Comparison of ENCODE assay signal across 27 mouse cellular contexts in genomic region chr4:136626590-136626989, GRCm38 (mm10). TPM values are rescaled to one million over a fixed set of nuclear protein-coding genes. Genes with fewer than 3 reads are reported as not detected.
DNase-seq lines count a peak whose midpoint lies in the region; ATAC-seq and TF ChIP-seq lines count a peak whose summit lies in the region.
"Had no signal": no experiment of that assay in that cellular context is flagged by ENCODE, and none has a peak within 500 bp of the region (broad histone marks: within the 10 kb centered on the region; RNA-seq: fewer than 3 reads in every experiment).

No protein-coding gene starts in this region.

- H3K4me2 ChIP-seq in hindbrain, postnatal 0 days (ENCODE audit: low read depth, low read length), result no peak overlapping the region
- H3K4me2 ChIP-seq: forebrain, embryonic 12.5 days; heart, embryonic 15.5 days; liver, embryonic 11.5 days; midbrain, embryonic 12.5 days had no signal

- peak; percentile 87 to 91 for ATAC-seq in hematopoietic stem cell, adult 5-6 weeks (replicated peaks in 1 of 2; ENCODE audit: insufficient read depth in 1 of 2, low FRiP score in 2 of 2, low TSS enrichment in 1 of 2, low read depth in 1 of 2, poor library complexity in 2 of 2, severe bottlenecking in 2 of 2)
- peak; percentile 20; the same call in 1 of the 2 replicates for ATAC-seq in neutrophil, adult 5-6 weeks (ENCODE audit: extremely low read depth, insufficient number of reproducible peaks, low FRiP score, poor library complexity, severe bottlenecking)
- no peak for ATAC-seq in hindbrain, postnatal 0 days

- H3K4me1 ChIP-seq in spleen, adult 2 months (ENCODE audit: control insufficient read depth, insufficient read depth, insufficient read length), result peaks cover 5% of the 10 kb centered on the region; the same call in 1 of the 2 replicates
- no peaks in the 10 kb centered on the region for H3K4me1 ChIP-seq in hindbrain, postnatal 0 days (ENCODE audit: insufficient read depth, low read length)
- H3K4me1 ChIP-seq: embryonic facial prominence, embryonic 10.5 days had no signal

- H3K9ac ChIP-seq in hindbrain, postnatal 0 days (replicated peaks; ENCODE audit: low read length), result no peak overlapping the region
- H3K9ac ChIP-seq: forebrain, embryonic 12.5 days; heart, embryonic 15.5 days; midbrain, embryonic 12.5 days had no signal

- no peaks in the 10 kb centered on the region for H3K36me3 ChIP-seq in spleen, adult 2 months (ENCODE audit: control insufficient read depth, insufficient read depth, low read length)
- H3K36me3 ChIP-seq in hindbrain, postnatal 0 days (ENCODE audit: insufficient read depth, low read length), result no peaks in the 10 kb centered on the region
- H3K36me3 ChIP-seq: embryonic facial prominence, embryonic 10.5 days; forebrain, embryonic 12.5 days; G1E; heart, embryonic 15.5 days; hindbrain, embryonic 10.5 days; midbrain, embryonic 12.5 days had no signal

- H3K4me3 ChIP-seq in spleen, adult 2 months (ENCODE audit: extremely low read depth, insufficient read depth, insufficient read length), result no peak overlapping the region
- no peak overlapping the region for H3K4me3 ChIP-seq in hindbrain, postnatal 0 days (ENCODE audit: low read length)
- H3K4me3 ChIP-seq: embryonic facial prominence, embryonic 10.5 days; forebrain, embryonic 12.5 days; heart, embryonic 15.5 days; hindbrain, embryonic 10.5 days; layer of hippocampus, adult 2 months; midbrain, embryonic 12.5 days had no signal

- H3K27ac ChIP-seq in spleen, adult 2 months (ENCODE audit: insufficient read depth, low read length), result peak overlapping the region; percentile 65
- no peak overlapping the region for H3K27ac ChIP-seq in hindbrain, postnatal 0 days
- H3K27ac ChIP-seq: embryonic facial prominence, embryonic 10.5 days; forebrain, embryonic 12.5 days; heart, embryonic 15.5 days; hindbrain, embryonic 10.5 days; layer of hippocampus, adult 2 months; midbrain, embryonic 12.5 days had no signal

- WGBS in spleen, adult 2 months, result 5% methylated on average over 6 of the region's 6 CpGs
- 72% methylated on average over 6 of the region's 6 CpGs for WGBS in hindbrain, postnatal 0 days

- DNase-seq in spleen, adult 2 months (ENCODE audit: low read depth in 1 of 2, low spot score in 2 of 2), result peak in 1 of 2 experiments; percentile 43
- DNase-seq in spleen, adult 12 weeks (ENCODE audit: low spot score), result no peak
- DNase-seq in thymus, postnatal 36 days, result peak; percentile 39 to 47
- no peak for DNase-seq in hindbrain, postnatal 0 days (ENCODE audit: low spot score)
- no peak for DNase-seq in right cerebral cortex, postnatal 25 days
- DNase-seq in embryo, embryonic 9.5 days (ENCODE audit: extremely low spot score), result no peak
- DNase-seq: cerebellum, adult 2 months; cerebellum, postnatal 36 days; heart, adult 11 months; kidney, adult 18-20 months; kidney, postnatal 10 days; lung, adult 2 months; lung, postnatal 36 days had no signal

- no peaks in the 10 kb centered on the region for H3K27me3 ChIP-seq in spleen, adult 2 months (ENCODE audit: control insufficient read depth, insufficient read depth, low read length)
- no peaks in the 10 kb centered on the region for H3K27me3 ChIP-seq in hindbrain, postnatal 0 days (ENCODE audit: insufficient read depth, low read length)
- H3K27me3 ChIP-seq: forebrain, embryonic 12.5 days had no signal

- TF ChIP-seq POLR2A in spleen, adult 2 months (IDR thresholded peaks at IDR 0.05; ENCODE audit: low read depth, low read length), result no peak

- TF ChIP-seq CTCF in spleen, adult 2 months (IDR thresholded peaks at IDR 0.05; ENCODE audit: extremely low read depth, insufficient read depth, insufficient read length, insufficient replicate concordance), result no peak
- no peak for TF ChIP-seq CTCF in hindbrain, postnatal 0 days (IDR thresholded peaks at IDR 0.05; ENCODE audit: low read depth)

- H3K9me3 ChIP-seq in hindbrain, postnatal 0 days (ENCODE audit: low read length), result no peaks in the 10 kb centered on the region
- H3K9me3 ChIP-seq: embryonic facial prominence, embryonic 10.5 days; forebrain, embryonic 12.5 days; G1E; heart, embryonic 15.5 days; hindbrain, embryonic 10.5 days; midbrain, embryonic 12.5 days had no signal

RNA-seq across cellular contexts. Expression of gene Lactbl1, which starts 4.2 kb away (rescaled TPM):
- 0.49 and 0.65 TPM in 2 replicates for polyA plus RNA-seq in spleen, adult 2 months (2012; rRNA removed)
- total RNA-seq in hematopoietic stem cell, adult 5-6 weeks (2017), result 0.35 and 0.69 TPM in 2 replicates
- not detected in 2 replicates for total RNA-seq in neutrophil, adult 5-6 weeks (2017)
- 0.42 TPM in 1 of 2 replicates, not detected in the other for total RNA-seq in hindbrain, postnatal 0 days (2014; rRNA removed)
- polyA plus RNA-seq in hindbrain, postnatal 0 days (2015; fragmentation: Nextera tagmentation; extraction: Ambion mirVana), result 0.06 TPM in 2 replicates
- total RNA-seq: G1E; gastrocnemius, adult 8-10 months had no signal
- polyA plus RNA-seq: C2C12; embryonic facial prominence, embryonic 10.5 days; heart, embryonic 15.5 days; hindbrain, embryonic 10.5 days; limb, embryonic 11.5 days; liver, embryonic 11.5 days; neural tube, embryonic 14.5 days had no signal

RNA-seq across cellular contexts. Expression of gene Tex46, which starts 16.4 kb away (rescaled TPM):
- polyA plus RNA-seq in spleen, adult 2 months (2012; rRNA removed), result not detected in 2 replicates
- total RNA-seq in hematopoietic stem cell, adult 5-6 weeks (2017), result not detected in 2 replicates
- total RNA-seq in neutrophil, adult 5-6 weeks (2017), result not detected in 2 replicates
- total RNA-seq in hindbrain, postnatal 0 days (2014; rRNA removed), result not detected in 2 replicates
- not detected in 2 replicates for polyA plus RNA-seq in hindbrain, postnatal 0 days (2015; fragmentation: Nextera tagmentation; extraction: Ambion mirVana)
- total RNA-seq: G1E; gastrocnemius, adult 8-10 months; layer of hippocampus, adult 2 months had no signal
- polyA plus RNA-seq: C2C12; cerebellum, adult 2 months; embryonic facial prominence, embryonic 10.5 days; forebrain, embryonic 12.5 days; G1E; heart, embryonic 15.5 days; hindbrain, embryonic 10.5 days; limb, embryonic 11.5 days; liver, embryonic 11.5 days; lung, adult 2 months; midbrain, embryonic 12.5 days; neural tube, embryonic 14.5 days had no signal

RNA-seq across cellular contexts. Expression of gene Kdm1a, which starts 24.1 kb away (rescaled TPM):
- polyA plus RNA-seq in spleen, adult 2 months (2012; rRNA removed), result 19.0 and 20.1 TPM in 2 replicates
- 122 and 124 TPM in 2 replicates for total RNA-seq in hematopoietic stem cell, adult 5-6 weeks (2017)
- 71.6 and 74.6 TPM in 2 replicates for total RNA-seq in neutrophil, adult 5-6 weeks (2017)
- 121 and 123 TPM in 2 replicates for total RNA-seq in hindbrain, postnatal 0 days (2014; rRNA removed)
- 41.2 and 44.8 TPM in 2 replicates for polyA plus RNA-seq in hindbrain, postnatal 0 days (2015; fragmentation: Nextera tagmentation; extraction: Ambion mirVana)

Comparison
In these comparisons a context has a peak if more than half of its experiments do, and no peak if none do; other contexts are left out.
1. DNase-seq: peak in thymus, postnatal 36 days (2 of 2); none in spleen, adult 12 weeks (single experiment), hindbrain, postnatal 0 days (single experiment), right cerebral cortex, postnatal 25 days (single experiment) and embryo, embryonic 9.5 days (single experiment).